Mouse (Mus musculus): Measurements from ENCODE around the gene Tmem184c. TPM values are rescaled to one million over a fixed set of nuclear protein-coding genes. Genes with fewer than 3 reads are reported as not detected.
A peak's percentile ranks its signal among the peaks of the same experiment; 100 is the strongest.

Tmem184c gene
- polyA plus RNA-seq, 1 experiment from 2014 or later: 13.2 TPM

DNA sequence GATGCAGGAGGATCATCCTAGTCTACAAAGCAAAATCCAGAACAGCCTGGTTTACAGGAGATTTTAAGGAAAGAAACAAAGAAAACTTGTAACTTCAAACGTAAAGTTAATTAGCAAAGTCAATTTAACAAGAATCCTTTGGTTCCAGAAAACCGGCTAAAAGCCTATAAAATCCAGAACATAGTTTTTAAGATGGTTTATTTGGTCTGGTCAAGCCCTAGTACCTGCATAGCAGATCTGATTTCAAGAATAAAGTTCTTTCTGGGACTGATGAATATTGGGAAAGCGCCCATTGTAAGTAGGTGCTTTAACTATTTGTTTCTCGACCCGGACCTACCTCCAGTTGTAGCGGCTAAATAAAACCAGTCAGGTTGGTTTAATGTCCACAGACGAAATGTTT lies 877 bp downstream of the Tmem184c start:
- ATAC-seq: no peak
- H3K27ac ChIP-seq (ENCODE audit: low read length): no peak overlapping the region
- no peaks in the 10 kb centered on the region for H3K27me3 ChIP-seq (replicated peaks; ENCODE audit: insufficient read depth, low read length)
- 13% methylated on average over 7 of the region's 7 CpGs for WGBS
- no peaks in the 10 kb centered on the region for H3K9me3 ChIP-seq (ENCODE audit: low read length)
- no peak overlapping the region for H3K9ac ChIP-seq (replicated peaks; ENCODE audit: low read depth)
- no peak for DNase-seq (ENCODE audit: low spot score)
- H3K4me3 ChIP-seq (ENCODE audit: low read depth, low read length): peak overlapping the region; percentile 63
- H3K4me1 ChIP-seq (ENCODE audit: insufficient read depth, low read depth, low read length): no peaks in the 10 kb centered on the region
- H3K4me2 ChIP-seq (replicated peaks; ENCODE audit: low read depth, low read length): peak overlapping the region; percentile 85
- TF ChIP-seq EP300 (IDR thresholded peaks at IDR 0.05) (no peak), CTCF (IDR thresholded peaks at IDR 0.05) (no peak)
- H3K36me3 ChIP-seq (ENCODE audit: insufficient read depth, low read length): no peaks in the 10 kb centered on the region

DNA sequence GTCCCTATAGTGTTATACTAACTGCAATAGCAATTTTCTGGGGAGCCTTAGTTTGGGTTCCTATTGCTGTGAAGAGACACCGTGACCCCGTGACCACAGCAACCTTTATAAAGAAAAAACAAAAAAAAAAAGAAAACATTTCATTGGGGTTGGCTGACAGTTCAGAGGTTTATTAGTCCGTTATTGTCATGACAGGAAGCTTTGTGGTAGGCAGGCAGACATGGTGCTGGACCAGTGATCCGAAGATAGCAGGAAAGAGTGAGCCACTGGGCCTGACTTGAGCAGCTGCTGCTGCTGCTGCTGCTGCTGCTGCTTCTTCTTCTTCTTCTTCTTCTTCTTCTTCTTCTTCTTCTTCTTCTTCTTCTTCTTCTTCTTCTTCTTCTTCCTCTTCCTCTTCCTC lies 26.3 kb downstream of the Tmem184c start:
- H3K4me3 ChIP-seq (ENCODE audit: low read depth, low read length): no peak overlapping the region
- H3K4me2 ChIP-seq (replicated peaks; ENCODE audit: low read depth, low read length): no peak overlapping the region
- TF ChIP-seq CTCF (IDR thresholded peaks at IDR 0.05) (no peak), EP300 (IDR thresholded peaks at IDR 0.05) (no peak)
- ATAC-seq: no peak
- H3K27ac ChIP-seq (ENCODE audit: low read length): no peak overlapping the region
- H3K9me3 ChIP-seq (ENCODE audit: low read length): no peaks in the 10 kb centered on the region
- 89% methylated on average over 4 of the region's 4 CpGs for WGBS
- peaks cover 5% of the 10 kb centered on the region; the same call in 1 of the 2 replicates for H3K36me3 ChIP-seq (ENCODE audit: insufficient read depth, low read length)
- no peak for DNase-seq (ENCODE audit: low spot score)
- H3K4me1 ChIP-seq (ENCODE audit: insufficient read depth, low read depth, low read length): no peaks in the 10 kb centered on the region
- H3K9ac ChIP-seq (replicated peaks; ENCODE audit: low read depth): no peak overlapping the region
- H3K27me3 ChIP-seq (replicated peaks; ENCODE audit: insufficient read depth, low read length): no peaks in the 10 kb centered on the region

DNA sequence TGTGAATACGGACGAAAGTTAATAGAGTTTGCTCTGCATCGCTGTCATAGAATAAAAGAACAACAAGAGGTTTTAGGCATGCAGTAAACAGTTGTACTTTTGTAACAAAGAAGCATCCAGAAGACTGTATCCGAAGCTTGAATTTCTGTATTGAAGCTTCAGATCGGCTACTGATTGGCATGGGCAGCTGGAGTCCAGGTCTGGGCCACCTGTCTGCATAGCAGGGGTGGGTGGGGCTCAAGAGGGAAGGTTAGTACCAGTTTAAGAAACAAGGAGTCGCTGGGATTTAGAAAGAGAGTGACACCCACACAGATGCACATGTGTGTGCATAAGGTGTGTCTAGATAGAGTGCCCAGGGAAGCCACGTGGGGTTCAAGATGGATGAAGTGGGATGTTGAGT lies 32.8 kb downstream of the Tmem184c start:
- no peak for ATAC-seq
- 86% methylated on average over 7 of the region's 7 CpGs for WGBS
- Histone ChIP-seq H3K36me3 (ENCODE audit: insufficient read depth, low read length) (peaks cover 5% of the 10 kb centered on the region; the same call in 1 of the 2 replicates), H3K4me3 (ENCODE audit: low read depth, low read length) (no peak overlapping the region), H3K4me1 (ENCODE audit: insufficient read depth, low read depth, low read length) (no peaks in the 10 kb centered on the region), H3K27me3 (replicated peaks; ENCODE audit: insufficient read depth, low read length) (no peaks in the 10 kb centered on the region), H3K4me2 (replicated peaks; ENCODE audit: low read depth, low read length) (no peak overlapping the region), H3K27ac (ENCODE audit: low read length) (no peak overlapping the region), H3K9me3 (ENCODE audit: low read length) (no peaks in the 10 kb centered on the region), H3K9ac (replicated peaks; ENCODE audit: low read depth) (no peak overlapping the region)
- TF ChIP-seq CTCF (IDR thresholded peaks at IDR 0.05) (no peak), EP300 (IDR thresholded peaks at IDR 0.05) (no peak)
- no peak for DNase-seq (ENCODE audit: low spot score)

DNA sequence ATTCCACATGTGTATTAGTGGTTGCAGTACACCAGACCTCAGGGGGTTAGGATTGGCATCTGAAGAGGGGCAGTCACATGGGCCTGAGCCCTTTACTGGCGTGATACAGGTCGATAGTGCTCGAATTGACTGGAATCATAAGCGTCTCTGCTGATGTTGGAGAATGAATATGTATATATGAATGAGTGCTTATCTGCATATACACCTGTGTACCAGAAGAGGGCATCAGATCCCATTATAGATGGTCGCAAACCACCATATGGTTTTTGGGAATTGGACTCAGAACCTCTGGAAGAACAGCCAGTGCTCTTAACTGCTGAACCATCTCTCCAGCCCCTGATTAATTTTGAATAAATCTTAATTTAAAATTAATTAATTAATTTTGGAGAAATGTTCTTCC lies 36.3 kb downstream of the Tmem184c start:
- no peak overlapping the region for H3K27ac ChIP-seq (ENCODE audit: low read length)
- ATAC-seq (no peak), DNase-seq (ENCODE audit: low spot score) (peak; percentile 47)
- no peak overlapping the region for H3K4me3 ChIP-seq (ENCODE audit: low read depth, low read length)
- TF ChIP-seq CTCF (IDR thresholded peaks at IDR 0.05) (peak; percentile 67), EP300 (IDR thresholded peaks at IDR 0.05) (no peak)
- no peak overlapping the region for H3K4me2 ChIP-seq (replicated peaks; ENCODE audit: low read depth, low read length)
- no peaks in the 10 kb centered on the region for H3K4me1 ChIP-seq (ENCODE audit: insufficient read depth, low read depth, low read length)
- no peaks in the 10 kb centered on the region for H3K9me3 ChIP-seq (ENCODE audit: low read length)
- no peak overlapping the region for H3K9ac ChIP-seq (replicated peaks; ENCODE audit: low read depth)
- H3K27me3 ChIP-seq (replicated peaks; ENCODE audit: insufficient read depth, low read length): no peaks in the 10 kb centered on the region
- 0 out of 2 replicates have a peak, but pooled peaks cover 5% of the 10 kb centered on the region for H3K36me3 ChIP-seq (ENCODE audit: insufficient read depth, low read length)
- WGBS: 83% methylated on average over 5 of the region's 5 CpGs

DNA sequence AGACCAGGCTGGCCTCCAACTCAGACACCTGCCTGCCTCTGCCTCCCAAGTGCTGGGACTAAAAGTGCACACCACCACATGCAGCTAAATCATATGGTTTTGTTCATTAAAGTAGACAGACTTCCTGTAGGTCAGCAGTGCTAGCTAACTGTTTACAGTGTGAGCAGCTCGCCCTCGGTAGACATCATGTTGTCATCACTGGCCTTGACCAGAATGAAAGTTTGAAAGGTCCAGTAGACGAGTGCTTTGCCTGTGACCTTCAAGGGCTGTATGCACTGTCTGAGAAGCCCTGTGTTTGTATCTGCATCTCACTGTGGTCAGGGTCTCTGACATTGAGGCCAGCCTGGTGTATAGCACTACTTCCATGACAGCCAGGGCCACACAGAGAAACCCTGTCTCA lies 49.1 kb downstream of the Tmem184c start:
- TF ChIP-seq EP300 (IDR thresholded peaks at IDR 0.05): no peak
- no peak for DNase-seq (ENCODE audit: low spot score)
- no peak overlapping the region for H3K9ac ChIP-seq (replicated peaks; ENCODE audit: low read depth)
- H3K36me3 ChIP-seq (ENCODE audit: insufficient read depth, low read length): peaks cover 35% of the 10 kb centered on the region; the same call in 1 of the 2 replicates
- no peaks in the 10 kb centered on the region for H3K4me1 ChIP-seq (ENCODE audit: insufficient read depth, low read depth, low read length)
- 64% methylated on average over 3 of the region's 3 CpGs for WGBS
- no peak overlapping the region for H3K27ac ChIP-seq (ENCODE audit: low read length)
- no peak overlapping the region for H3K4me3 ChIP-seq (ENCODE audit: low read depth, low read length)
- no peaks in the 10 kb centered on the region for H3K27me3 ChIP-seq (replicated peaks; ENCODE audit: insufficient read depth, low read length)
- H3K9me3 ChIP-seq (ENCODE audit: low read length): no peaks in the 10 kb centered on the region
- no peak for ATAC-seq
- H3K4me2 ChIP-seq (replicated peaks; ENCODE audit: low read depth, low read length): no peak overlapping the region

DNA sequence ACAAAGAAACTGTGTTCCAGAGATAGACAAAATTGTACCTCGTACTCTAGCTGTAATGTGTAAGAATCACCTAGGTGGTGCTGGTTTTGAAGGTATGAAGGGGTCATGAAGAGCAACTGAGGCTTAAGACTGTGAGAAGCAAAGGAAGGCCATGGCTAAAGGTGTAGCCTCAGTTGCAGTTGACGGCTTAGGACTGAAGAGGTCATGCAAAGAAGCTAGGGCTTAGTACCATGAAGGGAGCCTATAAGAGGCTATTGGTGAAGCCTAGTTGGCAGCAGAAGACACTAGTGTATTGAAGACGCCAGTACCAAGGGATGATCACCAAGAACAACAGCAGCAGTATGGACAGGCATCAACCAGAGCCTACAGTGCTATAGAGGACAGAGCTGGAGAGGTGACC lies 58.0 kb downstream of the Tmem184c start:
- H3K36me3 ChIP-seq (ENCODE audit: insufficient read depth, low read length): peaks cover 15% of the 10 kb centered on the region; the same call in 1 of the 2 replicates
- no peak overlapping the region for H3K4me2 ChIP-seq (replicated peaks; ENCODE audit: low read depth, low read length)
- no peaks in the 10 kb centered on the region; the same call in 1 of the 2 replicates for H3K9me3 ChIP-seq (ENCODE audit: low read length)
- no peaks in the 10 kb centered on the region for H3K27me3 ChIP-seq (replicated peaks; ENCODE audit: insufficient read depth, low read length)
- TF ChIP-seq CTCF (IDR thresholded peaks at IDR 0.05) (no peak), EP300 (IDR thresholded peaks at IDR 0.05) (no peak)
- no peaks in the 10 kb centered on the region for H3K4me1 ChIP-seq (ENCODE audit: insufficient read depth, low read depth, low read length)
- 98% methylated on average over 3 of the region's 3 CpGs for WGBS
- H3K9ac ChIP-seq (replicated peaks; ENCODE audit: low read depth): no peak overlapping the region
- H3K4me3 ChIP-seq (ENCODE audit: low read depth, low read length): no peak overlapping the region
- ATAC-seq (no peak), DNase-seq (ENCODE audit: low spot score) (no peak)
- H3K27ac ChIP-seq (ENCODE audit: low read length): no peak overlapping the region

All from lung, postnatal 0 days (tissue).